ENCODE assay signal across 8 mouse cellular contexts in genomic region chr19:30030636-30031467, GRCm38 (mm10). TPM values are rescaled to one million over a fixed set of nuclear protein-coding genes. Genes with fewer than 3 reads are reported as not detected.
DNase-seq lines count a peak whose midpoint lies in the region; ATAC-seq and TF ChIP-seq lines count a peak whose summit lies in the region.

No protein-coding gene starts in this region.

- H3K36me3 ChIP-seq in kidney, embryonic 14.5 days (ENCODE audit: control insufficient read depth, insufficient read depth, low read length) = no peaks in the 10 kb centered on the region
- H3K36me3 ChIP-seq in limb, embryonic 15.5 days = no peaks in the 10 kb centered on the region
- H3K36me3 ChIP-seq in myocyte (ENCODE audit: control insufficient read depth, insufficient read depth) = no peaks in the 10 kb centered on the region

- TF ChIP-seq POLR2A in cortical plate, adult 2 months (IDR thresholded peaks at IDR 0.05; ENCODE audit: extremely low read depth, insufficient read depth, low read length) = no peak
- peak; percentile 21 for TF ChIP-seq POLR2A in myocyte (IDR thresholded peaks at IDR 0.05; ENCODE audit: insufficient read length, low read depth)

- peak overlapping the region; percentile 80 for H3K4me3 ChIP-seq in kidney, embryonic 14.5 days (ENCODE audit: low read length)
- peak overlapping the region; percentile 50 for H3K4me3 ChIP-seq in cortical plate, adult 2 months (ENCODE audit: insufficient read depth, low read length)
- peak overlapping the region; percentile 99 for H3K4me3 ChIP-seq in limb, embryonic 15.5 days
- peak overlapping the region; percentile 67 for H3K4me3 ChIP-seq in myocyte

- H3K79me2 ChIP-seq in myocyte (ENCODE audit: control insufficient read depth, insufficient read depth) = peaks cover 48% of the 10 kb centered on the region

- peak; percentile 45 for ATAC-seq in kidney, embryonic 14.5 days (ENCODE audit: low FRiP score, low TSS enrichment)
- ATAC-seq in limb, embryonic 15.5 days (ENCODE audit: insufficient number of reproducible peaks, low FRiP score, low TSS enrichment, low read depth) = peak; percentile 20

- no peaks in the 10 kb centered on the region for H3K27me3 ChIP-seq in kidney, embryonic 14.5 days (ENCODE audit: control insufficient read depth, insufficient read depth, low read length)
- no peaks in the 10 kb centered on the region for H3K27me3 ChIP-seq in limb, embryonic 15.5 days
- H3K27me3 ChIP-seq in myocyte (ENCODE audit: control insufficient read depth, insufficient read depth, insufficient read length) = no peaks in the 10 kb centered on the region

- H3K27ac ChIP-seq in kidney, embryonic 14.5 days (ENCODE audit: low read depth, low read length) = peak overlapping the region; percentile 95
- peak overlapping the region; percentile 88 for H3K27ac ChIP-seq in cortical plate, adult 2 months (ENCODE audit: insufficient read depth, low read length)
- H3K27ac ChIP-seq in limb, embryonic 15.5 days = peak overlapping the region; percentile 95

- H3K4me1 ChIP-seq in kidney, embryonic 14.5 days (ENCODE audit: control insufficient read depth, insufficient read depth, low read length) = peaks cover 21% of the 10 kb centered on the region
- peaks cover 5% of the 10 kb centered on the region for H3K4me1 ChIP-seq in cortical plate, adult 2 months (ENCODE audit: control insufficient read depth, insufficient read depth, low read length)
- peaks cover 20% of the 10 kb centered on the region for H3K4me1 ChIP-seq in limb, embryonic 15.5 days

- intact Hi-C loops in heart, postnatal 10 days (cut with DNase I) = loop anchor here (5.0 kb wide), 2 partner anchors 41 to 219 kb away; partner anchors contain the start of gene Ranbp6

- H3K4me2 ChIP-seq in kidney, embryonic 14.5 days (replicated peaks; ENCODE audit: low read depth, low read length) = peak overlapping the region; percentile 75
- peak overlapping the region; percentile 72 for H3K4me2 ChIP-seq in limb, embryonic 15.5 days
- peak overlapping the region; percentile 68 for H3K4me2 ChIP-seq in myocyte (ENCODE audit: low read depth)

- H3K9ac ChIP-seq in kidney, embryonic 14.5 days (ENCODE audit: low read depth, low read length) = peak overlapping the region; percentile 99
- H3K9ac ChIP-seq in limb, embryonic 15.5 days = peak overlapping the region; percentile 99

- WGBS in kidney, embryonic 14.5 days = under 1% methylated on average over 72 of the region's 92 CpGs
- WGBS in limb, embryonic 15.5 days = under 1% methylated on average over 79 of the region's 92 CpGs

- no peak for DNase-seq in kidney, adult 9 months
- peak; percentile 26 for DNase-seq in MEL-GATA-1-ER (ENCODE audit: extremely low read depth, low read depth)
- peak; percentile 22 to 23 for DNase-seq in heart, postnatal 10 days
- DNase-seq in T-cell, adult 2 months (ENCODE audit: low spot score) = no peak

- peak overlapping the region; percentile 88 for H3ac ChIP-seq in myocyte (ENCODE audit: control insufficient read depth, insufficient read length)

- TF ChIP-seq CTCF in cortical plate, adult 2 months (IDR thresholded peaks at IDR 0.05; ENCODE audit: extremely low read depth, insufficient read depth, low read length) = no peak

- H3K9me3 ChIP-seq in kidney, embryonic 14.5 days (ENCODE audit: control insufficient read depth, low read length) = no peaks in the 10 kb centered on the region
- no peaks in the 10 kb centered on the region for H3K9me3 ChIP-seq in limb, embryonic 15.5 days

TF ChIP-seq in myocyte, 11 proteins besides CTCF, POLR2A, EP300 and RAD21:
- TF ChIP-seq E2F4 (IDR thresholded peaks at IDR 0.05; ENCODE audit: insufficient read depth) (no peak), MYOD1 (IDR thresholded peaks at IDR 0.05; ENCODE audit: control insufficient read depth in 1 of 3, insufficient read length in 2 of 3, low read depth in 2 of 3) (no peak), USF1 (IDR thresholded peaks at IDR 0.05; ENCODE audit: low read depth) (no peak), TCF3 (IDR thresholded peaks at IDR 0.05; ENCODE audit: insufficient read length, low read depth) (no peak), MAX (IDR thresholded peaks at IDR 0.05; ENCODE audit: low read depth) (no peak), MYOG (IDR thresholded peaks at IDR 0.05; ENCODE audit: control insufficient read depth in 1 of 3, insufficient read depth in 1 of 3, insufficient read length in 2 of 3, low read depth in 2 of 3) (no peak), POLR2AphosphoS2 (IDR thresholded peaks at IDR 0.05; ENCODE audit: insufficient read length, low read depth) (no peak), CEBPB (IDR thresholded peaks at IDR 0.05; ENCODE audit: insufficient read depth, poor library complexity, severe bottlenecking) (no peak)

RNA-seq across cellular contexts. Expression of gene Uhrf2, which starts 0.5 kb away (rescaled TPM):
- 75.9 and 101 TPM in 2 replicates for polyA plus RNA-seq in kidney, embryonic 14.5 days (2014; fragmentation: Nextera tagmentation; extraction: Ambion mirVana)
- polyA plus RNA-seq in cortical plate, adult 2 months (2012; rRNA removed) = 67.3 and 69.1 TPM in 2 replicates
- 10 to 100 TPM; 28.0 to 28.6 TPM for total RNA-seq in heart, postnatal 10 days (2021)
- 44.5 and 60.6 TPM in 2 replicates for polyA plus RNA-seq in limb, embryonic 15.5 days (2015; fragmentation: Nextera tagmentation; extraction: Ambion mirVana)
- polyA plus RNA-seq in myocyte (2012; fragmentation: generic; extraction: Trizol) = 17.2 TPM

RNA-seq across cellular contexts. Expression of gene Trpd52l3, which starts 27.3 kb away (rescaled TPM):
- not detected in 2 replicates for polyA plus RNA-seq in kidney, embryonic 14.5 days (2014; fragmentation: Nextera tagmentation; extraction: Ambion mirVana)
- polyA plus RNA-seq in cortical plate, adult 2 months (2012; rRNA removed) = not detected in 2 replicates
- total RNA-seq in heart, postnatal 10 days (2021) = not detected
- not detected in 2 replicates for polyA plus RNA-seq in limb, embryonic 15.5 days (2015; fragmentation: Nextera tagmentation; extraction: Ambion mirVana)
- not detected for polyA plus RNA-seq in myocyte (2012; fragmentation: generic; extraction: Trizol)

Comparison
In these comparisons a context has a peak if more than half of its experiments do, and no peak if none do; other contexts are left out.
1. DNase-seq: peak in MEL-GATA-1-ER (single experiment) and heart, postnatal 10 days (2 of 2); none in kidney, adult 9 months (single experiment) and T-cell, adult 2 months (single experiment).
2. Peak in every context shown above with its lines, with median percentiles within 50 percentile points of each other: H3K27ac ChIP-seq, H3K4me2 ChIP-seq and H3K4me3 ChIP-seq.